Mouse (Mus musculus): ENCODE results near the gene Pot1a.

DNA sequence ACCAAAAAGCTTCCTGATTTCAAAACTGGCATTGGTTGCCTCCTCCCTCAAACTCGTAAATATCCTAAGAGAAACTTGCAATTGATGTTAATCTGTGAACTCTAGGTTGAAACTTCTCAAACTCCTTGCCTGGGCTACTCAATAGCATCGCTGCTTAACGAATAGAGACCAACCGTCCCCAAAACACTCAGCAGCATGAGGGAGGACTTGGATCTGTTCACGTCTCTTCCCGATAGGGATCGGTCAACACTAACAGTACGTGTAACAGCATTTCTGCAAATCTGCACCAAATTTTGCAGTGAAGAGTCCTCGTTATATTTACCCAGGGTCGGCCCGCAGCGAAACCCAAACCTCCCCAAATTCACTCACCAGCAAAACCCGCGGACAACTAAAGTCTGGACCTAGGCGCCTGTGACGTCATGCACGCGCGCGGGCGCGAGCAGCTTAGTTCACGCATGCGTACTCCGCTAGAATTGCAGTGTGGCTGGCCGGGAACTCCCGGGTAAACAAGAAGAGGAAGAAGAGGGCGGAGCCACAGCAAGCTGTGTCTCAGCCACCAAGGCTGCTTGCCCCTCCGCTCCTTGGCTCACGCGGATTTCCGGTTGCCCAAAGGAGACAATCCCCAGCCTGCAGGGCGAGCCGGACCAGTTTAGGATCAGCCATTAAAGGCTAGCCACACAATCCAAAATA is at the start of gene Pot1a:
- TF ChIP-seq EP300 (IDR thresholded peaks at IDR 0.05; ENCODE audit: insufficient read depth, low read depth, low read length): peak; percentile 91
- no peak for TF ChIP-seq CTCF (IDR thresholded peaks at IDR 0.05)
